Mouse (Mus musculus) granulocyte monocyte progenitor cell, adult 5-6 weeks (primary cell): ENCODE results near the gene Zfc3h1. TPM values are rescaled to one million over a fixed set of nuclear protein-coding genes. Genes with fewer than 3 reads are reported as not detected.

Source experiments
- ATAC-seq: replicated peaks from 2 replicates; pipeline ENCODE4 v1.8.0; 2016; ENCODE audit warnings: mild to moderate bottlenecking, moderate TSS enrichment, inconsistent platforms; ENCODE audit not compliant: poor library complexity, severe bottlenecking
- total RNA-seq, 2 experiments: library from RNA; stranded (forward) in 1 of 2; stranded (reverse) in 1 of 2; fragments of 200-712, 200-1000 nt in 1 of 2; fragments of >200 nt in 1 of 2; fragmentation: Nextera tagmentation in 1 of 2; gene quantifications; 2 replicates each; pipeline ENCODE4 v1.2.3; 2014 to 2017

Gene Zfc3h1
- total RNA-seq, 2 experiments from 2014 or later: 21.4 to 54.8 TPM

GRCm38 (mm10) chr10:115383644-115384220, 1.0 kb upstream of the Zfc3h1 start:
- ATAC-seq: 0 out of 2 replicates have a peak, but pooled peaks have one; percentile 1

- ATAC-seq: peak; percentile 43
Observed at GRCm38 (mm10) chr10:115385018-115386002, 551 bp downstream of the Zfc3h1 start.

- no peak for ATAC-seq
Observed at GRCm38 (mm10) chr10:115387891-115388290, 3.1 kb downstream of the Zfc3h1 start.

- ATAC-seq: no peak
Observed at GRCm38 (mm10) chr10:115391076-115391475, 6.3 kb downstream of the Zfc3h1 start.

- ATAC-seq: no peak
Observed at GRCm38 (mm10) chr10:115391896-115392295, 7.1 kb downstream of the Zfc3h1 start.

- peak; percentile 80 for ATAC-seq
Observed at GRCm38 (mm10) chr10:115406393-115406792, 21.6 kb downstream of the Zfc3h1 start.

- no peak for ATAC-seq
Observed at GRCm38 (mm10) chr10:115413496-115413895, 28.7 kb downstream of the Zfc3h1 start.

- no peak for ATAC-seq
Observed at GRCm38 (mm10) chr10:115414056-115414455, 29.3 kb downstream of the Zfc3h1 start.

- ATAC-seq: no peak
Observed at GRCm38 (mm10) chr10:115421976-115422375, 37.2 kb downstream of the Zfc3h1 start.

GRCm38 (mm10) chr10:115425351-115425750, 40.6 kb downstream of the Zfc3h1 start:
- ATAC-seq: no peak

- ATAC-seq: no peak
Observed at GRCm38 (mm10) chr10:115437286-115437685, 52.5 kb downstream of the Zfc3h1 start.

GRCm38 (mm10) chr10:115448614-115449013, 63.9 kb downstream of the Zfc3h1 start:
- ATAC-seq: no peak

- no peak for ATAC-seq
Observed at GRCm38 (mm10) chr10:115457368-115458021, 72.7 kb downstream of the Zfc3h1 start.

- no peak for ATAC-seq
Observed at GRCm38 (mm10) chr10:115462646-115463045, 77.9 kb downstream of the Zfc3h1 start.

GRCm38 (mm10) chr10:115465072-115465471, 80.3 kb downstream of the Zfc3h1 start:
- no peak for ATAC-seq

- no peak for ATAC-seq
Observed at GRCm38 (mm10) chr10:115465778-115466177, 81.0 kb downstream of the Zfc3h1 start.

GRCm38 (mm10) chr10:115467985-115468384, 83.2 kb downstream of the Zfc3h1 start:
- no peak for ATAC-seq

GRCm38 (mm10) chr10:115468632-115469031, 83.9 kb downstream of the Zfc3h1 start:
- no peak for ATAC-seq

GRCm38 (mm10) chr10:115469040-115469439, 84.3 kb downstream of the Zfc3h1 start:
- ATAC-seq: no peak

- ATAC-seq: no peak
Observed at GRCm38 (mm10) chr10:115470621-115471334, 86.0 kb downstream of the Zfc3h1 start.
